Mouse (Mus musculus): ENCODE measurements around the gene Cadm2.

The Cadm2 gene

GRCm38 (mm10) chr16:66731212-66731611, 889.5 kb downstream of the Cadm2 start:
- DNase-seq (ENCODE audit: low read depth), result no peak

- DNase-seq (ENCODE audit: low read depth), result no peak
Observed at GRCm38 (mm10) chr16:66706476-66706875, 914.2 kb downstream of the Cadm2 start.

GRCm38 (mm10) chr16:66694783-66695182, 925.9 kb downstream of the Cadm2 start:
- DNase-seq (ENCODE audit: low read depth), result no peak

GRCm38 (mm10) chr16:66677241-66677640, 943.5 kb downstream of the Cadm2 start:
- DNase-seq (ENCODE audit: low read depth), result no peak

GRCm38 (mm10) chr16:66651013-66651362, 969.7 kb downstream of the Cadm2 start:
- no peak for DNase-seq (ENCODE audit: low read depth)

- no peak for DNase-seq (ENCODE audit: low read depth)
Observed at GRCm38 (mm10) chr16:66650348-66651012, 970.2 kb downstream of the Cadm2 start.

GRCm38 (mm10) chr16:66647798-66648197, 972.9 kb downstream of the Cadm2 start:
- no peak for DNase-seq (ENCODE audit: low read depth)

- no peak for DNase-seq (ENCODE audit: low read depth)
Observed at GRCm38 (mm10) chr16:66643606-66644005, 977.1 kb downstream of the Cadm2 start.

GRCm38 (mm10) chr16:66627527-66627926, 993.2 kb downstream of the Cadm2 start:
- DNase-seq (ENCODE audit: low read depth), result no peak

- DNase-seq (ENCODE audit: low read depth), result no peak
Observed at GRCm38 (mm10) chr16:66622423-66622822, 998.3 kb downstream of the Cadm2 start.

GRCm38 (mm10) chr16:66612624-66613023, 1008.1 kb downstream of the Cadm2 start:
- DNase-seq (ENCODE audit: low read depth), result no peak

All from NIH3T3 (cell line).